Mouse (Mus musculus): ENCODE measurements around the gene Olfr96. TPM values are rescaled to one million over a fixed set of nuclear protein-coding genes. Genes with fewer than 3 reads are reported as not detected.
A peak's percentile ranks its signal among the peaks of the same experiment; 100 is the strongest.
"Not testable (repeated sequence)": the region's sequence is repeated elsewhere in the genome, so short reads cannot be mapped to it uniquely, and the experiment has no call there.

The Olfr96 gene
- polyA plus RNA-seq, 1 experiment from 2014 or later, result not detected

DNA sequence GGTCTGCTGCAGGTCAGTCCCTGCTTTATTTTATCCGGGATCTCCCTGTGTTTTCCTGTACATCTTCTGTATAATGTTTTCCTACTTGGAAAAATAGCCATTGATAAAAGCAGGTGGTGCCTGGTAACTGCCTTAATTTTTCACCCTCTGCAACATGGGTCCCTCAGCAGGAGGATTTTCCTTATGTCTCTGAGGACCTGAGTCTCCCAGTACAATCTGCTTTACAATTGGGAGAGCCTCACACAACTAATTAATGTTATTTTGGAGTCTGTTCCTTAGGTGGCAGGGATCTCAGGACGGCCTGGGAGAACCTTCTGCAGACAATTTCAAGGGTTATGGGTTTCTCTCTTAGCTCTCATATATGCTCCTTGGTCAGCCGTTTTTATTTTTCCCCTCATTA, 6.9 kb upstream of the Olfr96 start, which contains the start of gene Olfr95:
Olfr95 (minus strand) TSS at position 101 of the 400 bp plus-strand sequence.
- ATAC-seq (ENCODE audit: extremely low read depth, insufficient number of reproducible peaks, low FRiP score, low TSS enrichment), result no peak
- WGBS, result 60% methylated on average over 3 of the region's 3 CpGs
- no peak within 1 kb of the TSS for H3K27ac ChIP-seq (replicated peaks)

DNA sequence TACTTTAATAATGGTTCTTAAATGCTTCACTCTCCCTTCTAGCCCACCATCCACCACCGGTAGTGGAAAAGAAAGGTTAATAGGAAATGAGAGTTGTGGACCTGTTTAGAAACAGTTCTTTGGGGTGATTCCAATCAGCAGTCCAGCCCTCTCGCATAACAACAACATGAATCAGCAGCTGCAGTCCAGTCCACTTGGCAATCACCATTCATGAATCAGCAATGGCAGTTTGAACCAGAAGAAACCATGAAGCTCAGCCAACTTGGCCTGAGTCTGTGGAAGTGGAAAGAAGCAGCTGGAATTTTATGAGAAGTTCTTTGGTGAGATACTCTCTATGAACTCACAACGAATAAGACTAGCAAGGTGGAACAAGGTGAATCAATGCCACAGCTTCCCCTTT, 1.5 kb upstream of the Olfr96 start:
- WGBS, result 61% methylated on average over 3 of the region's 3 CpGs
- no peaks in the 10 kb centered on the region for H3K4me1 ChIP-seq
- H3K9ac ChIP-seq, result no peak overlapping the region
- ATAC-seq (ENCODE audit: extremely low read depth, insufficient number of reproducible peaks, low FRiP score, low TSS enrichment), result no peak
- 0 out of 2 replicates have a peak, but pooled peaks cover 4% of the 10 kb centered on the region for H3K27me3 ChIP-seq (replicated peaks)
- peaks cover 9% of the 10 kb centered on the region for H3K9me3 ChIP-seq
- H3K4me2 ChIP-seq, result no peak overlapping the region
- no peak overlapping the region for H3K27ac ChIP-seq (replicated peaks)
- H3K36me3 ChIP-seq, result no peaks in the 10 kb centered on the region
- no peak overlapping the region for H3K4me3 ChIP-seq

More for the DNA sequence above, 6.9 kb upstream of the Olfr96 start, which contains the start of gene Olfr95:
- Histone ChIP-seq H3K4me2 (no peak within 1 kb of the TSS), H3K36me3 (no peaks in the 10 kb centered on the region), H3K9me3 (peaks cover 9% of the 10 kb centered on the region), H3K27me3 (replicated peaks) (peaks cover 40% of the 10 kb centered on the region), H3K4me3 (no peak within 1 kb of the TSS), H3K9ac (no peak within 1 kb of the TSS), H3K4me1 (peaks cover 4% of the 10 kb centered on the region; the same call in 1 of the 2 replicates)

GRCm38 (mm10) chr17:37221879-37222278, 1.9 kb downstream of the Olfr96 start:
- H3K4me2 ChIP-seq, result no peak overlapping the region
- no peaks in the 10 kb centered on the region for H3K27me3 ChIP-seq (replicated peaks)
- H3K9me3 ChIP-seq, result peaks cover 9% of the 10 kb centered on the region
- H3K4me3 ChIP-seq, result no peak overlapping the region
- ATAC-seq (ENCODE audit: extremely low read depth, insufficient number of reproducible peaks, low FRiP score, low TSS enrichment), result no peak
- 19% methylated on average over 1 of the region's 1 CpGs for WGBS
- no peaks in the 10 kb centered on the region for H3K4me1 ChIP-seq
- H3K27ac ChIP-seq (replicated peaks), result no peak overlapping the region
- H3K36me3 ChIP-seq, result no peaks in the 10 kb centered on the region
- H3K9ac ChIP-seq, result no peak overlapping the region

DNA sequence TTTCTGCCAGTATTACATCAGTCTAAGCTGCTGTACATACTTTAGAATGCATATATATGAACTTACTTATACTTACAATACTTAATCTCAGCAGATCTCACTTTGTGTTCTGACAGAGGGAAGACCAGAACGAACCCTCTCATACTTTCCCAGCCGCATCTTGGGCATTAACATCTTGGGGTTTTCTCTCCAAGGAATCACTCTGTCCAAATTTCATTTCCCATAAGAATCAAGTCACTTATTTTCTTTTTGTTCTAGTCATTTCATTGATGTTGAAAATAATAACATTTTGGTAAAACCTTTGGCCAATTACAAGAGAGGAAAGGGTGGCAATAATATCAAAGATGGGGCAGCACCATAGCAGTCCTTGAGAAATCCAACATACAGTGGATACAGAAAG, 17.3 kb downstream of the Olfr96 start, which contains the start of gene Olfr97:
Olfr97 (minus strand) TSS at position 101 of the 400 bp plus-strand sequence.
- WGBS, result 74% methylated on average over 2 of the region's 2 CpGs
- not testable (repeated sequence) for H3K4me2 ChIP-seq; H3K36me3 ChIP-seq; ATAC-seq (ENCODE audit: extremely low read depth, insufficient number of reproducible peaks, low FRiP score, low TSS enrichment); H3K4me3 ChIP-seq; H3K9me3 ChIP-seq; H3K4me1 ChIP-seq; H3K27ac ChIP-seq (replicated peaks); H3K9ac ChIP-seq; H3K27me3 ChIP-seq (replicated peaks)

DNA sequence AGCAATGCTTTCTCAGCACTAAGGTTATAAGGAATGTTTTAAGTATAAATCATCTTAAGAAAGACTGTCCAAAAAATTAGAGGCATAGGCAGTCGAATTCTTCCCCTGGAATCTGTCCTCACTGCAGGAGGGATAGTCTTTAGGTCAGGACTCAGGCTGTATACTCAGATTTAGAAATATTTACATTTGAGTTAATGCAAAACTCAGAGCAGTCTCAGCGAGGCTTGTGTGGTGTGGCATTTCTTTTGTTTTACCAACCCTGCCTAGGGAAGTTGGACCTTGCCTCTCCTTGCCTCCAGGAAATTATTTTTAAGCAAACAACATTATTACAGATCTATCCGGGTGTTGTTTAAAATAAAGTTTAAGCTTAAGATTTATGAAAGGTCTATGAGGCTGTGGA, 22.3 kb downstream of the Olfr96 start:
- Histone ChIP-seq H3K36me3 (no peaks in the 10 kb centered on the region), H3K9ac (no peak overlapping the region), H3K4me2 (no peak overlapping the region), H3K27ac (replicated peaks) (no peak overlapping the region), H3K27me3 (replicated peaks) (no peaks in the 10 kb centered on the region), H3K4me3 (no peak overlapping the region), H3K4me1 (no peaks in the 10 kb centered on the region), H3K9me3 (no peaks in the 10 kb centered on the region; the same call in 1 of the 2 replicates)
- no peak for ATAC-seq (ENCODE audit: extremely low read depth, insufficient number of reproducible peaks, low FRiP score, low TSS enrichment)
- WGBS, result 50% methylated on average over 3 of the region's 3 CpGs

DNA sequence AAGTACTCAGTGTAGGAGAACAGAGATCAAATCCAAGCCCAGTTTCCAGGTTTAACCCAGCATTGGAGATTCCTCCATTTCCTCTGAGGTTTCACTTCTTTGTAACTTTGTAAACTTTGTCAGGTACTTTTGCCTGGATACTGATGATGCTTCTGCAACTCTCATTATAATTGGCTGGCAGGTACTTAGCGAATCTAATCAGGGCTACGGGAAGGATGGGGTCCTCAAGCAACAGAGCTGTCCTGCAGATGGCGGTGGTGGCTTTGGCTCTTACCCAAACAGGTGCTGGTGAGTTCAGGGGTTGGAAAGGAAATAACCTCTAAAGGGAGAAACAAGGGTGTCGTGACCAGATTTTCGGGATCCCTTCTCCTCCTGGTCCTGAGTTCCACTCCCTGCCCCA, 26.8 kb downstream of the Olfr96 start:
- no peaks in the 10 kb centered on the region for H3K4me1 ChIP-seq
- H3K27ac ChIP-seq (replicated peaks), result no peak overlapping the region
- no peak overlapping the region for H3K9ac ChIP-seq
- H3K36me3 ChIP-seq, result no peaks in the 10 kb centered on the region
- no peaks in the 10 kb centered on the region for H3K9me3 ChIP-seq
- no peaks in the 10 kb centered on the region for H3K27me3 ChIP-seq (replicated peaks)
- H3K4me3 ChIP-seq, result no peak overlapping the region
- H3K4me2 ChIP-seq, result no peak overlapping the region
- ATAC-seq (ENCODE audit: extremely low read depth, insufficient number of reproducible peaks, low FRiP score, low TSS enrichment), result no peak
- WGBS, result 24% methylated on average over 5 of the region's 5 CpGs

GRCm38 (mm10) chr17:37249460-37249859, 29.5 kb downstream of the Olfr96 start:
- Histone ChIP-seq H3K4me3 (no peak overlapping the region), H3K9ac (no peak overlapping the region), H3K4me2 (no peak overlapping the region), H3K27ac (replicated peaks) (no peak overlapping the region), H3K4me1 (no peaks in the 10 kb centered on the region), H3K27me3 (replicated peaks) (no peaks in the 10 kb centered on the region), H3K9me3 (no peaks in the 10 kb centered on the region), H3K36me3 (no peaks in the 10 kb centered on the region)
- no peak for ATAC-seq (ENCODE audit: extremely low read depth, insufficient number of reproducible peaks, low FRiP score, low TSS enrichment)

DNA sequence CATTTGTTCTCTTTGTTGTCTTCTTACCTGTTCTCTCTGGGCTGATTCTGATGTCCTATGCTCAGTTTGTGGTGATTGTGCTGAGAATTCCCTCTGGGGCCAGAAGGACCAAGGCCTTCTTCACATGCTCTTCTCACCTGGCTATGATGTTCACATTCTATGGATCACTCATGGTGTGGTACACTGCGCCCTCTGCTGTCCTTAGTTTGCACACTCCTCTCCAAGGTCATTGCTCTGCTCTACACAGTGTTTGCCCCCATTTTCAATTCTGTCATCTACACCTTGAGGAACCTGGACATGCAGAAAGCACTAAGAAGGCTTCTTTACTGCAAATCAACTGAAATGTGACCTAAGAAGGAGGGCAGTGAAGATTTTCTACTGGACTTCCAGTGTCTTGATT, 30.6 kb downstream of the Olfr96 start:
- no peak overlapping the region for H3K4me2 ChIP-seq
- no peak for ATAC-seq (ENCODE audit: extremely low read depth, insufficient number of reproducible peaks, low FRiP score, low TSS enrichment)
- H3K9ac ChIP-seq, result no peak overlapping the region
- no peaks in the 10 kb centered on the region for H3K36me3 ChIP-seq
- WGBS, result 26% methylated on average over 1 of the region's 1 CpGs
- H3K4me1 ChIP-seq, result no peaks in the 10 kb centered on the region
- no peaks in the 10 kb centered on the region for H3K27me3 ChIP-seq (replicated peaks)
- H3K4me3 ChIP-seq, result no peak overlapping the region
- H3K9me3 ChIP-seq, result no peaks in the 10 kb centered on the region
- no peak overlapping the region for H3K27ac ChIP-seq (replicated peaks)

DNA sequence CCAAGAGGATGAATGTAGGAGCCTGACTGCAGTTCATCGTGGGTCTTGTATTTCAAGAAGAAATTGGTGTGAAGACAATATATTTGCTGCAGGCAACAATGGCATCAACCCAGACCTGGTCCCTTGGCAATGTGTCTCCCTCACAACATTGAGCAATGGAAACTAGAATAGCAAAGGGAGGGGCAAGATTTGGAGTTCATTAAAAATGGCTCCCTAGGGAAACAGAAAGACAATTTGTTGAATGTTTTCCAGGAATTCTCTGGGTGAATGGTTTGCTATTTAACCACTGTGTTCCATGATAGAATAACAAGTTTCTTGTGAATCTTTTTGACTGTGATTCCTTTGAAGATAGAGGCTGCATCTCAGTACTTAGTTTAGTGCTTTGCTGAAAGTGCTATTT, 43.7 kb downstream of the Olfr96 start, which contains the start of gene Olfr98:
Olfr98 (minus strand) TSS at position 124 of the 400 bp plus-strand sequence.
- no peak within 1 kb of the TSS for H3K4me2 ChIP-seq
- no peaks in the 10 kb centered on the region for H3K4me1 ChIP-seq
- H3K36me3 ChIP-seq, result no peaks in the 10 kb centered on the region
- no peak for ATAC-seq (ENCODE audit: extremely low read depth, insufficient number of reproducible peaks, low FRiP score, low TSS enrichment)
- H3K27me3 ChIP-seq (replicated peaks), result no peaks in the 10 kb centered on the region
- H3K9me3 ChIP-seq, result no peaks in the 10 kb centered on the region
- no peak within 1 kb of the TSS for H3K27ac ChIP-seq (replicated peaks)
- 82% methylated on average over 1 of the region's 1 CpGs for WGBS
- no peak within 1 kb of the TSS for H3K4me3 ChIP-seq
- H3K9ac ChIP-seq, result no peak within 1 kb of the TSS

DNA sequence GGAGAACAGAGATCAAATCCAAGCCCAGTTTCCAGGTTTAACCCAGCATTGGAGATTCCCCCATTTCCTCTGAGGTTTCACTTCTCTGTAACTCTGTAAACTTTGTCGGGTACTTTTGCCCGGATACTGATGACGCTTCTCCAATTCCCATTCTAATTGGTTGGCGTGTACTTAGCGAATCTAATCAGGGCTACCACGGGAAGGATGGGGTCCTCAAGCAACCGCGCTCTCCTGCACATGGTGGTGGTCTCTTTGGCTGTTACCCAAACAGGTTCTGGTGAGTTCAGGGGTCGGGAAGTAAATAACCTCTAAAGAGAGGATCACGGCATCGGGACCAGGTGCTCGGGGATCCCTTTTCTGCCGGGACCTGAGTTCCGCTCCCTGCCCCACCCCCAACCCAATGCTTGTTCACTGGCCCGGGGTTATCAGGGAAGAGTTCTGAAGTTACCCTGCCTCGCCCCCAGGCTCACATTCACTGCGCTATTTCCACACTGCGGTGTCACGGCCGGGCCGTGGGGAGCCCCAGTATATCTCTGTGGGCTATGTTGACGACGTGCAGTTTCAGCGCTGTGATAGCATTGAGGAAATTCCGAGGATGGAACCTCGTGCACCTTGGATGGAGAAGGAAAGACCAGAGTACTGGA, 50.2 kb downstream of the Olfr96 start, which contains the start of gene H2-M3:
H2-M3 (plus strand) TSS at position 163 of the 644 bp plus-strand sequence.
- peak within 1 kb of the TSS; percentile 99 for H3K4me2 ChIP-seq
- peak within 1 kb of the TSS; percentile 69 for H3K9ac ChIP-seq
- ATAC-seq (ENCODE audit: extremely low read depth, insufficient number of reproducible peaks, low FRiP score, low TSS enrichment), result 0 out of 2 replicates have a peak, but pooled peaks have one; percentile 64
- H3K27ac ChIP-seq (replicated peaks), result no peak within 1 kb of the TSS
- WGBS, result 1% methylated on average over 26 of the region's 26 CpGs
- H3K4me1 ChIP-seq, result peaks cover 7% of the 10 kb centered on the region
- H3K9me3 ChIP-seq, result no peaks in the 10 kb centered on the region
- 0 out of 2 replicates have a peak, but pooled peaks cover 8% of the 10 kb centered on the region for H3K27me3 ChIP-seq (replicated peaks)
- peak within 1 kb of the TSS; percentile 66 for H3K4me3 ChIP-seq
- no peaks in the 10 kb centered on the region for H3K36me3 ChIP-seq

- H3K9ac ChIP-seq, result peak overlapping the region; percentile 69
- 48% methylated on average over 8 of the region's 8 CpGs for WGBS
Measured at GRCm38 (mm10) chr17:37270702-37271092, 50.8 kb downstream of the Olfr96 start.

More at GRCm38 (mm10) chr17:37270702-37271092, 50.8 kb downstream of the Olfr96 start:
- Histone ChIP-seq H3K9me3 (no peaks in the 10 kb centered on the region), H3K4me3 (peak overlapping the region; percentile 66), H3K27ac (replicated peaks) (no peak overlapping the region), H3K4me1 (peaks cover 7% of the 10 kb centered on the region), H3K4me2 (peak overlapping the region; percentile 99), H3K27me3 (replicated peaks) (0 out of 2 replicates have a peak, but pooled peaks cover 8% of the 10 kb centered on the region), H3K36me3 (no peaks in the 10 kb centered on the region)
- 0 out of 2 replicates have a peak, but pooled peaks have one; percentile 22 for ATAC-seq (ENCODE audit: extremely low read depth, insufficient number of reproducible peaks, low FRiP score, low TSS enrichment)

Data from heart, embryonic 13.5 days (tissue).